Mouse (Mus musculus): ENCODE results near the gene Lrig3. TPM values are rescaled to one million over a fixed set of nuclear protein-coding genes. Genes with fewer than 3 reads are reported as not detected.
A peak's percentile ranks its signal among the peaks of the same experiment; 100 is the strongest.

Lrig3 gene
- polyA plus RNA-seq, 1 experiment from 2014 or later = 34.8 TPM

DNA sequence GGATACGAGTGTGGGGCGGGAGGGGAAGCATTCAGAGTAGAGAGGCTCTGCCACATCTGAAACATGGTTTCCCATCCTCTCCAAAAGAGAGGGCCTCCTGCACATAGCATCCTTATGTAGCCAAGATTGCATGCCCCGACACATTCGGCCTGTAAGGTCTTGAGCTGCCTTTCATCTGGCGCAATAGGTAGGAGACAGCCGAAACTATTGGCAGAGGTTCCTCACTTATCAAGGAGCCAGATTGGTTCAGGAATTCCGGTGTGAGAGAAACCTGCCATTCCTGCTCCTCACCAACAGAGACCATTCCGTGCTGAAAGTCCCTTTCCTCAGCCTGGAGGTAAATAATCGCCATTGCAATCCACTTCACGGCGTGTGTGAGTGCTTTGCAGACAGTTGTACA lies 22.1 kb downstream of the Lrig3 start:
- no peak overlapping the region for H3K4me2 ChIP-seq
- H3K27me3 ChIP-seq = no peaks in the 10 kb centered on the region
- WGBS = 67% methylated on average over 11 of the region's 11 CpGs
- H3K4me3 ChIP-seq = no peak overlapping the region
- peak overlapping the region; percentile 66 for H3K27ac ChIP-seq
- H3K36me3 ChIP-seq = peaks cover 19% of the 10 kb centered on the region; the same call in 1 of the 2 replicates
- no peaks in the 10 kb centered on the region for H3K9me3 ChIP-seq
- H3K4me1 ChIP-seq = peaks cover 72% of the 10 kb centered on the region
- H3K9ac ChIP-seq = no peak overlapping the region
- ATAC-seq (ENCODE audit: insufficient number of reproducible peaks, low FRiP score, low TSS enrichment, low read depth) = no peak

DNA sequence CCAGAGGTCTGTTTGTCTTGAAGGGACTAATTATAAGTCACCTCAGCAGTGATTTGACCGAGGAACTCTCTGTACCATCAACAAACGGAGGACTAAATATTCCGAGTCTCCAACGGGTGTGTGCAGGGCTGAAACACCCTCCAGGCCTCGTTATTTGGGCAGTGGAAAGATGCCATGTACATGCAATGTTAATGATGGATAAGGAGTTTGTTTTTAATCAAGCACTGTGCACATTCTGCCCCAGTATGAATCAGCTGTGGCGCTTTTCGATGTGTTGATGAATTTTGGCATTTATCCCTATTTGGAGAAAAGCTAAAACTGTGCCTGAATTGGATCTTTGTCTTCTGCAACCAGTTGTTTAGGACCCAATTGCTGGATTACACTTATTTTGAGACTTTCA lies 23.9 kb downstream of the Lrig3 start:
- Histone ChIP-seq H3K9me3 (no peaks in the 10 kb centered on the region), H3K27ac (peak overlapping the region; percentile 66), H3K4me2 (no peak overlapping the region), H3K4me1 (peaks cover 65% of the 10 kb centered on the region), H3K36me3 (peaks cover 15% of the 10 kb centered on the region; the same call in 1 of the 2 replicates), H3K27me3 (no peaks in the 10 kb centered on the region), H3K9ac (no peak overlapping the region), H3K4me3 (no peak overlapping the region)
- 25% methylated on average over 7 of the region's 7 CpGs for WGBS
- ATAC-seq (ENCODE audit: insufficient number of reproducible peaks, low FRiP score, low TSS enrichment, low read depth) = no peak

DNA sequence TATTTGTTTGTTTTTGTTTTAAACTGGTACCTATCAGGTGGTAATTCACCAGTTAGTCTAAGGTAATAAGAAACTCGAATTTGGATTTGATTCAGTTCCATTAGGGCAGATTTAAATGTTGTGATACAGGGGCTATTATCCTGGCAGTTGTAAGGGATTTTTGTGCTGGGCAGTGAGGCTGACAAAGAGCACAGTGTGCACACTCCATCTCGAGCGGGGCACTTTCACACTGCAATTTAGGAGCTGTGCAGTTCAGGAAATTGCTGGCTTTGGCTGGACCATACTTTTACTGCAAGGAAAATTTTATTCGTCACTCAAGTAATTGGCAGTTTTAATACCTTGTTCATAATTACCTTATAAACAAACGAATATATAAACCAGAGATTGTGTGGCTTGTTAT lies 24.4 kb downstream of the Lrig3 start:
- Histone ChIP-seq H3K4me1 (peaks cover 65% of the 10 kb centered on the region), H3K27me3 (no peaks in the 10 kb centered on the region), H3K4me3 (no peak overlapping the region), H3K27ac (no peak overlapping the region; the same call in 1 of the 2 replicates), H3K4me2 (no peak overlapping the region), H3K9me3 (no peaks in the 10 kb centered on the region), H3K36me3 (peaks cover 18% of the 10 kb centered on the region), H3K9ac (no peak overlapping the region)
- peak; percentile 57; the same call in 1 of the 2 replicates for ATAC-seq (ENCODE audit: insufficient number of reproducible peaks, low FRiP score, low TSS enrichment, low read depth)
- 39% methylated on average over 5 of the region's 5 CpGs for WGBS

DNA sequence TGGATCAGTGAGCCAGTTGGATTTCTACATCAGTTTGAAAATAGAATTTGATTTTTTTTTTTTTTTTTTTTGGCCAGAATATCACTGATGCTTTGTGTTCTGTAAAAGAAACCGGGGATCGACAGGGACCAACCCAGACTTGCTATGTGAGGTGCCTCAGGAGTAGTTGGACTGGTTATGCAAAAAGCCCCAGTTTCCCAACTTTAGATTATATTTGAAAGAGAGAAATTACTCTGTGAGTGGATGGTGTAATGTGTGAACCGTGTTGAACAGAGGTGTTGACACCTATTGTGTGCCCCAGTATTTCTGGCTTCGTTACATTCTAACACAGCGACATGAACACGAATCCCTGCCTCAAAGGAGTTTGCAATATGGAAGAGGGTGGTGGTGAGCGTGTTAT lies 25.9 kb downstream of the Lrig3 start:
- Histone ChIP-seq H3K36me3 (peaks cover 28% of the 10 kb centered on the region), H3K4me2 (no peak overlapping the region), H3K4me3 (no peak overlapping the region), H3K9me3 (no peaks in the 10 kb centered on the region), H3K27me3 (no peaks in the 10 kb centered on the region), H3K9ac (no peak overlapping the region), H3K27ac (peak overlapping the region; percentile 69), H3K4me1 (peaks cover 62% of the 10 kb centered on the region)
- ATAC-seq (ENCODE audit: insufficient number of reproducible peaks, low FRiP score, low TSS enrichment, low read depth) = no peak; the same call in 1 of the 2 replicates
- WGBS = 62% methylated on average over 7 of the region's 7 CpGs

DNA sequence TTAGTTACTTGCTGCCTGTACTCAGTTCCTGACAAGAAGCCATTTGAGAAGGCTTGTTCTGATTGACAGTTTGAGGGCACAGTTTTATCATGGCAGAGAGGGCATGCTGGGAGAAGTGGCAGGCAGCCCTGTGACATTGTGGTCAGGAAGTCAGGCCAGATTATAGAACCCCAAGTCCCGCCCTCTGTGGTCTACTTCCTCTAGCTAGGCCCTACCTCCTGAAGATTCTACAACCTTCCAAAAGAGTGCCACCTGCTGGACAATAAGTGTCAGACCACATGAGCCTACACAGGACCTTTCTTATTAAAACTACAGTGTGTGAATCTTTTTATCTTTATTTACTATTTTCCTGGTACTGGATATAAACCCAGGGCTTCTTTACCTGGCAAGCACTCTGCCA lies 28.9 kb downstream of the Lrig3 start:
- H3K9ac ChIP-seq = no peak overlapping the region
- H3K9me3 ChIP-seq = no peaks in the 10 kb centered on the region
- H3K4me1 ChIP-seq = peaks cover 39% of the 10 kb centered on the region
- no peaks in the 10 kb centered on the region for H3K27me3 ChIP-seq
- no peak overlapping the region for H3K4me3 ChIP-seq
- ATAC-seq (ENCODE audit: insufficient number of reproducible peaks, low FRiP score, low TSS enrichment, low read depth) = no peak
- 73% methylated on average over 1 of the region's 1 CpGs for WGBS
- no peak overlapping the region for H3K27ac ChIP-seq
- peaks cover 43% of the 10 kb centered on the region for H3K36me3 ChIP-seq
- no peak overlapping the region for H3K4me2 ChIP-seq

DNA sequence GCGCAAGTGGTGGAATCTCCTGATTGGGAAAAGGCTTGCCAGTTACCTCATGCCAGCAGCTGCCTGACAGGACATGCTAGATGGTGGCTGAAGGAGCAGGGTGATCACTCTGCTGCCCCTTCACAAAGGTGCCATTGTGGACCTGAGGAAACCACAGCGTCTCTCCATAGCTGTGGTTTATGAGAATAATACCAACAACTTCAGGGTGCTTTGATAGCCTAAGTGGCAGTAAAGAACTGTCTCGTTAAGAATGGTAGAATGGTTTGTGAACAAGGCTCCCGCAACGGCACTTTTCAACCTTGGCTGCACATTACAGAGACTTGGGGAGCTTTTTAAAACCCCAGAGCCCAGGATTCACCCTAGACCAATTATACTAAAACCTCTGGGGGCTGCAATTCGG lies 29.7 kb downstream of the Lrig3 start:
- H3K27ac ChIP-seq = peak overlapping the region; percentile 50; the same call in 1 of the 2 replicates
- WGBS = 61% methylated on average over 6 of the region's 6 CpGs

DNA sequence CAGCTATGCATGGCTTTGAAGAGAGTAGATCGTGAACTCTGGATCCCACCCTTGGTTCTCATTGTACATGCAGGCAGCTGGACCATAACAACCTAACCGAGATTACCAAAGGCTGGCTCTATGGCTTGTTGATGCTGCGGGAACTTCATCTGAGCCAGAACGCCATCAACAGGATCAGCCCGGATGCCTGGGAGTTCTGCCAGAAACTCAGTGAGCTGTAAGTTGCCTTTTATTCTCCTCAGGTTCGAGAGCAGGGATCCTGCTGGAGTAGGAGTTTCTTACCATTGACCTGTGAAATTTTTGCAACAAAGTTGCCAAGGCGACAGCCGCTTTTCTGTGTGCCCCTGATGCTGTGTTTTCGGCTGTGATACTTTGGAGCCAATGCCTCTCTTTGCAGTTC lies 31.0 kb downstream of the Lrig3 start:
- WGBS = 50% methylated on average over 9 of the region's 9 CpGs
- Histone ChIP-seq H3K4me3 (no peak overlapping the region), H3K36me3 (peaks cover 53% of the 10 kb centered on the region), H3K4me1 (peaks cover 35% of the 10 kb centered on the region), H3K27ac (no peak overlapping the region), H3K27me3 (no peaks in the 10 kb centered on the region), H3K9ac (no peak overlapping the region), H3K9me3 (no peaks in the 10 kb centered on the region), H3K4me2 (no peak overlapping the region)
- no peak for ATAC-seq (ENCODE audit: insufficient number of reproducible peaks, low FRiP score, low TSS enrichment, low read depth)

More for the DNA sequence above, 29.7 kb downstream of the Lrig3 start:
- no peak overlapping the region for H3K9ac ChIP-seq
- no peaks in the 10 kb centered on the region for H3K27me3 ChIP-seq
- no peak for ATAC-seq (ENCODE audit: insufficient number of reproducible peaks, low FRiP score, low TSS enrichment, low read depth)
- no peaks in the 10 kb centered on the region for H3K9me3 ChIP-seq
- H3K36me3 ChIP-seq = peaks cover 49% of the 10 kb centered on the region
- H3K4me1 ChIP-seq = peaks cover 36% of the 10 kb centered on the region
- H3K4me3 ChIP-seq = no peak overlapping the region
- no peak overlapping the region for H3K4me2 ChIP-seq

DNA sequence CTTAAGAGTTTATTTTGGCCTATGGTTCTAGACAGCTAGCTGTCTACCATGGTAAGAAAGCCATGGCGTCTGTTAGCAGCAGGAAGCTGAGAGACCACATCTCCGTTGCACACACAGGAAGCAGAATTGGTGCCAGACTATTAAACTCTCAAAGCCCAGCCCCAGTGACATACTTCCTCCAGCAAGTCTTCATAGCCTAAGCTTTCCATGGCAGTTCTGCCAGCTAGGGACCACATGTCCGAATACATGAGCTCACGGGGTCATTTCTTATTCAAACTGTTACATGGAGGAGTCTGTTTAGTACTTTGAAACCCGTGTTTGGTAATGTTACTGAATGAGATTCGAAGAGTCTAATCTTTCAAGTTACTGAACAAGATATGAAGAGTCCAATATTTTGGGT lies 33.6 kb downstream of the Lrig3 start:
- no peaks in the 10 kb centered on the region for H3K27me3 ChIP-seq
- H3K36me3 ChIP-seq = peaks cover 66% of the 10 kb centered on the region
- H3K9me3 ChIP-seq = no peaks in the 10 kb centered on the region
- H3K4me1 ChIP-seq = peaks cover 38% of the 10 kb centered on the region; the same call in 1 of the 2 replicates
- WGBS = 80% methylated on average over 6 of the region's 6 CpGs
- H3K27ac ChIP-seq = peak overlapping the region; percentile 9; the same call in 1 of the 2 replicates
- no peak overlapping the region for H3K9ac ChIP-seq
- no peak for ATAC-seq (ENCODE audit: insufficient number of reproducible peaks, low FRiP score, low TSS enrichment, low read depth)
- no peak overlapping the region for H3K4me2 ChIP-seq
- H3K4me3 ChIP-seq = no peak overlapping the region

DNA sequence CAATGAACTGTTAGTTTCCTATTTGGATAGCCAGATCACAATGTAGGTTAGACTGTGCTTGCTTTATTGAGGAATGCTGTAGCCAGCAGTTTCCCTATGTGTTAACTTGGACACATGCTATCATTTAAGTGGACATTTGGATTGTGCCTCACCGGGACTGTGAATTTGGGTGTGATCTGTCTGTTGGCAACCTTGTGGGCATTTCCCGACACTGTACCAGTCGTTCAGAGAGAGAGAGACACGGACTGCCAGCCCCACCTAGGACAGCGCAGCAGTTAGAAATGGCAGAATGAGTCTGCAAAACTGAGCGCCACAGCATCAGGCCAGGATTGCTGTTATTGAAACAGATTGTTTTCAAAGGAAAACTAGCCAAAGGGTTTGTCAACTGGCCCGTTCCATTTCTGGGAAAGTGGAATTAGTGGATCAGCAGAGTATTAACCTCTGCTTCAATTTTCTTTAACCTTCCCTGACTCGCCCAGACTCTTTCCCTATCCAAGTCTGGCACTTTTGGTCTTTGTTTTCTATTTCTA lies 35.0 kb downstream of the Lrig3 start:
- peak overlapping the region; percentile 52 for H3K27ac ChIP-seq
- ATAC-seq (ENCODE audit: insufficient number of reproducible peaks, low FRiP score, low TSS enrichment, low read depth) = no peak
- WGBS = 63% methylated on average over 8 of the region's 8 CpGs

DNA sequence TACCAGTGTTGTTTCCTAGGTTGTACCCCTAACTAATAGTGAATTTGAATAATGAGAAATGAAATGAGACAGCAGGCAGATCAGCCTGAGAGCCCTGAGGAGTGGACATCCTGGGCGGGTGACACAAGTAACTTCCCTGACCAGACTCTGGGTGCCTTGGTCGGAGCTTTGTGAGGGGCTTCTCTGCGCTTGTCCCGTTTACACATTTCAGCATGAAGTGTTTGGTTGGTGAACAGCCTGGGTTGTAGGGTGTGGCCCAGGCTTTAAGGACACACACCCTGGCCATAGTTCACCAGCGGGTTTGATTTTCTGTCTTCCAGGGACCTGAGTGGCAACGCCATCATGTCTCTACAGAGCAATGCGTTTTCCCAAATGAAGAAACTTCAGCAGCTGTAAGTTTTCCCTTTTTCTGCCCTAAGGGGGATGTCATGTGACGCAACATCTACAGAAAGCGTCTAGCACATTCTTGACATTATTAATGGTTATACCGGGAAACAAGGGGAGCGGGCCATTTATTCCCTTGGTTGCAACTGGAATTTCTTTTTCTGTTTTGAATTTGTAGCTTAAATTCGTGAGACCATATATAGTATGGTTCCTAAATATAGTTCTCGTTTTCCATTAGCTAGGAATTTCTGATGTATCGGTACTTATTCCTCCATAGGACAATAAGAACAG lies 36.2 kb downstream of the Lrig3 start:
- Histone ChIP-seq H3K4me3 (no peak overlapping the region), H3K27ac (peak overlapping the region; percentile 71), H3K36me3 (peaks cover 69% of the 10 kb centered on the region), H3K9me3 (no peaks in the 10 kb centered on the region), H3K4me1 (peaks cover 27% of the 10 kb centered on the region; the same call in 1 of the 2 replicates), H3K27me3 (no peaks in the 10 kb centered on the region), H3K9ac (no peak overlapping the region), H3K4me2 (no peak overlapping the region)
- 49% methylated on average over 14 of the region's 14 CpGs for WGBS
- ATAC-seq (ENCODE audit: insufficient number of reproducible peaks, low FRiP score, low TSS enrichment, low read depth) = no peak

More for the DNA sequence above, 35.0 kb downstream of the Lrig3 start:
- H3K27me3 ChIP-seq = no peaks in the 10 kb centered on the region
- peaks cover 29% of the 10 kb centered on the region; the same call in 1 of the 2 replicates for H3K4me1 ChIP-seq
- no peak overlapping the region for H3K4me3 ChIP-seq
- no peaks in the 10 kb centered on the region for H3K9me3 ChIP-seq
- no peak overlapping the region for H3K4me2 ChIP-seq
- H3K9ac ChIP-seq = no peak overlapping the region
- H3K36me3 ChIP-seq = peaks cover 68% of the 10 kb centered on the region

DNA sequence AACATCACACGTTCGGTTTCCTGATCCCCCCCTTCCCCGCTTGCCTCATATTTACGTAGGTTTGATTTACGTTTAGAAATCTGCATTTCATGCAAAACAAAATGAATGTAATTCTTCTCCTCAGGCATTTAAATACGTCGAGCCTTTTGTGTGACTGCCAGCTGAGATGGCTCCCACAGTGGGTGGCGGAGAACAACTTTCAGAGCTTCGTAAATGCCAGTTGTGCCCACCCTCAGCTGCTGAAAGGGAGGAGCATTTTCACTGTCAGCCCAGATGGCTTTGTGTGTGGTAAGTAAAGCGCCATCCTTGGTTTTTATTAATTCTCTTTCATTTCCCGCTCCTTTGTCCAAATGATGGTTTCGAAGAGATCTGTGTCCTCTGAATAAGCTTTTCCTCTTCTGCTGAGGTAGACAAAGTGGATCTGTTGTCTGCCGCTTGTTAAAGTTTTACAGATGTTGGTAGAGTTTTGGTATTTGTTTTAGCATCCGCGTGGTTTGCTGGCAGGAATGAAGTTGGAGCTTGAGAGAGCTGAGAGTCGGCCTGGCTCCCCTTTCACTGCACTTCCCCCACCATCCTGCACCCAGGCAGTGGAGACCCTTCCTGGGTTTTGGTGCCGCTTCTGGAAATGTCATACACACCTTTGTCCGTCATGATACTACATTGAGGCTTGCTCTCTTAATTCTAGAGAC lies 37.0 kb downstream of the Lrig3 start:
- H3K4me2 ChIP-seq = no peak overlapping the region
- no peak overlapping the region for H3K4me3 ChIP-seq
- H3K27me3 ChIP-seq = no peaks in the 10 kb centered on the region
- H3K4me1 ChIP-seq = peaks cover 27% of the 10 kb centered on the region; the same call in 1 of the 2 replicates
- ATAC-seq (ENCODE audit: insufficient number of reproducible peaks, low FRiP score, low TSS enrichment, low read depth) = no peak
- H3K9ac ChIP-seq = no peak overlapping the region
- peak overlapping the region; percentile 71 for H3K27ac ChIP-seq
- H3K9me3 ChIP-seq = no peaks in the 10 kb centered on the region
- 47% methylated on average over 18 of the region's 18 CpGs for WGBS
- H3K36me3 ChIP-seq = peaks cover 68% of the 10 kb centered on the region

DNA sequence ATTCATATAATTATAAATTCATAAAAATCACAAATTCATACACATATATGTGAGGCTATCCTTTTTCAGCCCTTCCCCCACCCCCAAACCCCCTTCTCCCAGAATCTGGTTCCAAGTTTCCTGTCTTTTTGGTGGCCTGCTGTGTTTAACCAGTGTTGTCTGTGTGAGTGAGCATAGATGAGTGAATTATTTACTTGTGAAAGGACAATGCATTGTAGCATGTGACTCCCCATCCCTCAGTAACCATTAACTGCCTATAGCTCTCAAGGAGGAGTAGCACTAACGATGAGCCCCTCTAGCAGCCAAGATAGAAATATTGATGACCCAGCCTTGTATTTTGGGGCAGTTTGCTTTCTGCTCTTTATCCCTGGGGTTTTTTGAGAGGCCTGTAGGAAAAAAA lies 37.9 kb downstream of the Lrig3 start:
- Histone ChIP-seq H3K36me3 (peaks cover 72% of the 10 kb centered on the region), H3K4me3 (no peak overlapping the region), H3K27me3 (no peaks in the 10 kb centered on the region), H3K27ac (no peak overlapping the region), H3K4me1 (peaks cover 27% of the 10 kb centered on the region; the same call in 1 of the 2 replicates), H3K4me2 (no peak overlapping the region), H3K9ac (no peak overlapping the region), H3K9me3 (no peaks in the 10 kb centered on the region)
- WGBS = 77% methylated on average over 1 of the region's 1 CpGs
- ATAC-seq (ENCODE audit: insufficient number of reproducible peaks, low FRiP score, low TSS enrichment, low read depth) = no peak

Measured in limb, embryonic 15.5 days (tissue).